Mouse (Mus musculus) heart, embryonic 14.5 days (tissue): ENCODE results near the gene Kcna1. TPM values are rescaled to one million over a fixed set of nuclear protein-coding genes. Genes with fewer than 3 reads are reported as not detected.

ENCODE experiments used
- ATAC-seq: fragments of 200-750 bp; cut with Nextera tagmentation; 2 replicates; pipeline ENCODE4 v1.8.0; 2017; ENCODE audit warnings: low read depth, moderate TSS enrichment; ENCODE audit not compliant: insufficient number of reproducible peaks, insufficient read depth, low FRiP score
- H3K27ac ChIP-seq, 2 experiments: fragments of 200-500 bp in 1 of 2; fragments of 300-500 bp in 1 of 2; sonication (generic) in 1 of 2; replicated peaks in 1 of 2; 2 replicates each; pipeline ENCODE4 v1.5.1; 2012 to 2014; ENCODE audit warnings: low read depth in 2 of 2, low read length in 2 of 2, control low read depth in 1 of 2, mild to moderate bottlenecking in 1 of 2, mixed read lengths in 1 of 2; ENCODE audit not compliant: control insufficient read depth in 1 of 2, insufficient read depth in 1 of 2
- H3K27me3 ChIP-seq: fragments of 300-500 bp; sonication (generic); 2 replicates; pipeline ENCODE4 v1.6.1; 2014; ENCODE audit warnings: mild to moderate bottlenecking, low read length, control low read depth; ENCODE audit not compliant: control insufficient read depth, insufficient read depth
- H3K36me3 ChIP-seq: fragments of 300-500 bp; sonication (generic); 2 replicates; pipeline ENCODE4 v1.6.1; 2014; ENCODE audit warnings: mild to moderate bottlenecking, control low read depth, low read length, mixed read lengths; ENCODE audit not compliant: control insufficient read depth, insufficient read depth
- H3K4me1 ChIP-seq, 2 experiments: fragments of 200-500 bp in 1 of 2; fragments of 300-500 bp in 1 of 2; sonication (generic) in 1 of 2; 2 replicates each; pipeline ENCODE4 v1.6.1; 2012 to 2014; ENCODE audit warnings: low read length in 2 of 2, control low read depth in 1 of 2, mixed read lengths in 1 of 2; ENCODE audit not compliant: control insufficient read depth in 2 of 2, insufficient read depth in 2 of 2
- H3K4me2 ChIP-seq: fragments of 300-500 bp; sonication (generic); 2 replicates; pipeline ENCODE4 v1.6.1; 2014; ENCODE audit warnings: mild to moderate bottlenecking, low read length
- H3K4me3 ChIP-seq, 2 experiments: fragments of 200-500 bp in 1 of 2; fragments of 300-500 bp in 1 of 2; sonication (generic) in 1 of 2; 2 replicates each; pipeline ENCODE4 v1.5.1; 2012 to 2014; ENCODE audit warnings: low read length in 2 of 2, mild to moderate bottlenecking in 2 of 2, control low read depth in 1 of 2, low read depth in 1 of 2, moderate library complexity in 1 of 2; ENCODE audit not compliant: control insufficient read depth in 1 of 2, insufficient read depth in 1 of 2
- H3K9ac ChIP-seq: fragments of 300-500 bp; sonication (generic); 2 replicates; pipeline ENCODE4 v1.6.1; 2014; ENCODE audit warnings: mild to moderate bottlenecking, low read length
- H3K9me3 ChIP-seq: fragments of 300-500 bp; sonication (generic); 2 replicates; pipeline ENCODE4 v1.6.1; 2016; ENCODE audit warnings: low read length, control low read depth; ENCODE audit not compliant: control insufficient read depth
- WGBS: fragments of 180-500 bp; shearing (Covaris S2); extraction: QIAGEN DNeasy Blood & Tissue Kit; methylation state at CpG from one replicate; pipeline ENCODE4 v1.1.7; 2014; 5-methylcytosine and 5-hydroxymethylcytosine counted together
- polyA plus RNA-seq: library from polyadenylated mRNA; unstranded; fragments of >200 nt; fragmentation: Nextera tagmentation; extraction: Ambion mirVana; gene quantifications from 2 replicates; pipeline ENCODE4 v1.2.1, GENCODE M21; 2014

The Kcna1 gene
- polyA plus RNA-seq, 1 experiment from 2014 or later: 0.09 TPM

- Histone ChIP-seq H3K9ac (no peak overlapping the region), H3K4me1 (0 out of 4 replicates have a peak, but pooled peaks cover 0 to 3% of the 10 kb centered on the region in 2 experiments), H3K36me3 (no peaks in the 10 kb centered on the region), H3K4me3 (no peak overlapping the region), H3K4me2 (no peak overlapping the region), H3K9me3 (no peaks in the 10 kb centered on the region), H3K27me3 (0 out of 2 replicates have a peak, but pooled peaks cover 5% of the 10 kb centered on the region), H3K27ac (no peak overlapping the region)
- ATAC-seq: no peak
- whole genome bisulfite sequencing: 41% methylated on average over 2 of the region's 2 CpGs
Observed at GRCm38 (mm10) chr6:126657646-126658394, 11.6 kb upstream of the Kcna1 start.

GRCm38 (mm10) chr6:126653561-126653960, 7.4 kb upstream of the Kcna1 start:
- no peaks in the 10 kb centered on the region for H3K9me3 ChIP-seq
- WGBS: 89% methylated on average over 7 of the region's 7 CpGs
- no peak overlapping the region for H3K9ac ChIP-seq
- no peak overlapping the region for H3K4me2 ChIP-seq
- ATAC-seq: no peak
- 0 out of 4 replicates have a peak, but pooled peaks cover 0 to 3% of the 10 kb centered on the region in 2 experiments for H3K4me1 ChIP-seq
- 0 out of 2 replicates have a peak, but pooled peaks cover 3% of the 10 kb centered on the region for H3K27me3 ChIP-seq
- H3K4me3 ChIP-seq: no peak overlapping the region
- no peak overlapping the region for H3K27ac ChIP-seq
- H3K36me3 ChIP-seq: no peaks in the 10 kb centered on the region

DNA sequence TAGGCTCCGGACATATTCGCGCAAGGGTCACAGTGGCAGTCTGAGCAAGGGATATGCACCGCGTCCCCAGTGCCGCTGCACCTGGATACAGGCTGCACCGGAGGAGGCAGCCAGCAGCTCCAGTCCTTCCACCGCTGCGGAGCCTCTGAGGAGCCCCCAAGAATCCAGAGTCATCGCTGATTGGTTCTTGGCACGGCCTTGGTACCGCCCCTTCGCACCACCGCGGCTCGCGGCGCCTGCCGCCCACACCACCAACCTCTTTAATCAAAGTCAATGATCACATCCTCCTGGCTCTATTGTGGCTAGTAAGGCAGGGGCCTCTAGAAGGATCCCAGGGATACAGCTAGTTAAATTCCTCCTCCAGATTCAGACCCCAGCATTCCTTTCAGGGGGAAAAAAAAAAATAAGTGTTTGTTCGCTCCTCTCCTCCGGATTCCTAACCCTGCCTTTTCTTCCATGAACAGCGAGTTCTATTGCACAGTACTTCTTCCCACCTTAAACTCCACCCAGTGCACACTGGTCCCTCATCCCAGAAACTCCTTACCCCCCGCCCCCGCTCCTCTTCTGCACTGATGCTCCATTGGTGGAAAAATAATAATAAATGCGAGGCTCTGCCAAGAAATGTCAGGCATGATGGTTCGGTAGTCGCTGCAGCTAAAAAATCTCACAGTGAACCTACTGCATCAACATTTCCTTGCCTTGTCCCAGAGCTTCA, 383 bp downstream of the Kcna1 start:
- H3K4me2 ChIP-seq: peak overlapping the region; percentile 94
- H3K27ac ChIP-seq: no peak overlapping the region
- no peaks in the 10 kb centered on the region for H3K36me3 ChIP-seq
- H3K9ac ChIP-seq: peak overlapping the region; percentile 6; the same call in 1 of the 2 replicates
- ATAC-seq: peak; percentile 31; the same call in 1 of the 2 replicates
- peaks cover 73% of the 10 kb centered on the region for H3K27me3 ChIP-seq
- H3K9me3 ChIP-seq: no peaks in the 10 kb centered on the region
- H3K4me3 ChIP-seq: peak overlapping the region; percentile 44 to 48
- 2% methylated on average over 27 of the region's 27 CpGs for WGBS
- peaks cover 8 to 30% of the 10 kb centered on the region in 2 experiments for H3K4me1 ChIP-seq

DNA sequence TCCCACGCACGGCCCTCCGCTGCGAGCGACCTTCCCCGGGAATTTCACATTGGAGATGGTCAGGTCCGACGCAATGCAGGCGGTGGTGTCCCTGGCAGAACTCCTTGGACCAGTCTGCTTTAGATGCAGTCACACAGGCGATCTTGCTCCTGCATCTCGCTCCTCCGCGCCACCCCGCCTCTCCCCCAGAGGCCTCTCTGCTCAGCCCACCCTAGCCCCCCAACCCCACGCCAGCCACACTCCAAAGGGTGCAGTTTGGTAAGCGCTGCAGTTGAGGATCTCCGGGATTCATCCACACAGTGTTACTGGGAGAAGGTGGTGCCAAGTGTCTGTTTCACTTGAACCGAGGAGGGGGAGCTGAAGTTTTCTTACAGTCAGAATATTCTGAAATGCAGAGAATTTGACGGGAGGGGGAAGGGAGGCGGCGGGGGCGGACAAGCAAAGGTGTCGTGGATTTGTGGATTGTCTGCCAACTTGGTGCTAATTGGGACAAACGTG, 1.1 kb downstream of the Kcna1 start:
- no peak; the same call in 1 of the 2 replicates for ATAC-seq
- Histone ChIP-seq H3K36me3 (no peaks in the 10 kb centered on the region), H3K27me3 (peaks cover 78% of the 10 kb centered on the region), H3K4me2 (peak overlapping the region; percentile 94), H3K27ac (no peak overlapping the region), H3K9me3 (no peaks in the 10 kb centered on the region), H3K4me3 (peak overlapping the region; percentile 44 to 48), H3K4me1 (peaks cover 8 to 30% of the 10 kb centered on the region in 2 experiments), H3K9ac (0 out of 2 replicates have a peak overlapping the region, but pooled peaks have one; percentile 3)
- 2% methylated on average over 23 of the region's 24 CpGs for WGBS

DNA sequence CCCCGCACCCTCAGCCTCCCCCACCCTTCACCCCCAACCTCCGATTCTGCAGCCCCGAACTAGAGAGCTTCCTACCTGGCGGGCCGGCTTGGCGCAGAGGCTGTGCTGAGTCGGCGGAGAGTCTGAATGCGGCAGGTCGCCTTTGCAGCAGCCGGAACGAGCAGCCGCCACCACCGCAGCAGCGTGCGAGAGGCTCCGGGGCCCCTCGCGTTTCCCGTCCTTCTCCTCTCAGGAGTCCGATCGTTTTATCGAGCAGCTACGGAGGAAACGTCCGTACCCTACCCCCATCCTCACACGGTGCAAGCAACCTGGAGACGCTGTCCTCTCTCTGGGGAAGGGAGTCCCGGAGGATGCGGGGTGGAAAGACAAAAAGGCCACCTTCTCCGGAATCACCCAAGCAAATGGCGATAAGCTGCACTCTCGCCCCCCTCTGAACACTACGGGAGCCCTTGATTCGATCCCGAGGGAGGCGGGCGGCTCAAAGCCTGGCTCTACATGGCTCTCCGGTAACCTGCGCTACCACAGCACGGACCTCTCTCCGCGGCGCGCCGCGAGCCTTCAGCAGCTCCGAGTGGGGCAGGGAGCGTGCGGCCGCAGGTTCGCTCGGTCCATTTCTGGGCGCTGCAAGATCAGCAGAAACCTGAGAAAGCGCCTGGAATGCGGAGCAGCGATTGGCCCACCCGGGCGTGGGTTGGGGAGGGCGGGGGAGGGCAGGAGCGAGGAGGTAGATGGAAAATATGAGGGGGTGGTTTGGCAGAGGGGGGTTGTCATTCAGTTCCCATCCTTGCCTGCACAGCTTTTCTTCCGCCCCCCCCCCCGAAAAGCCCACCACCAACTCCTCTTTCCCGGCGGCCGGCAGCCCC, 1.8 kb downstream of the Kcna1 start:
- Histone ChIP-seq H3K9ac (peak overlapping the region; percentile 56), H3K36me3 (no peaks in the 10 kb centered on the region), H3K4me3 (peak overlapping the region; percentile 44 to 48), H3K27ac (no peak overlapping the region), H3K27me3 (peaks cover 85% of the 10 kb centered on the region), H3K4me1 (peaks cover 8 to 30% of the 10 kb centered on the region in 2 experiments), H3K9me3 (no peaks in the 10 kb centered on the region), H3K4me2 (peak overlapping the region; percentile 94)
- under 1% methylated on average over 62 of the region's 66 CpGs for WGBS
- no peak for ATAC-seq

DNA sequence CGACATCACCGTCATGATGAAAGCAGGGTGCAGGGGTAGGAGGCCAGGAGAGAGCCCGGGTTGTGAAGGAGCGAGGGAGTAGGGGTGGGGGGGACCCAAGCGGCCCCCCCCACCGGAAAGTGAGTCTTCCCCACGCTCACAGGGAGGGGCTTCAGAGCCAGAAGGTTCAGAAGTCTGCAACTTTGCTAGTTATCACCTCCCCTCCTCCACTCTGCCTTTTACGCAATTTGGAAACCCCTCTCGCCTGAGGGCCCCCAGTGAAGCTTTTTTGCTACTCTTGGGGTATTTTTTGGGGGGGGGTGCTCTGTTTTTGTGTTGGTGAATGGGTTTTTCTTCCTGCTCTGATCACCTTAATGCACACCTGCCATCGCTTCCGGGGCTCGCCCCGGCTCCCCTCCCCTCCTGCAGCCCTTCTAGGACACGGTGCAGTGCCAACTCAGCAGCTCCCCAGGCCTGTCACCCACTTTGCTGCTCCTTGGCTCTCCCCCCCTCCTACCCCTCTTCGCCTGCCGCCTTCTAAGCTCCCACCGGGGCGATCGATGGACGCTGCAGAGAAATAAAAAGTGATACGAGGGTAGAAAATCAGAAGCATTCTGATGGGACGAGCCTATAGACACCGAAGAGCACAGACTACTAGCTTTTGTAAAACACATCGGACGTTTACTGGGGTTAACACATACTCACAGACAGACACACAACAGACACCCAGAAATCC, 2.7 kb downstream of the Kcna1 start:
- Histone ChIP-seq H3K4me2 (peak overlapping the region; percentile 94), H3K4me3 (peak overlapping the region; percentile 44 to 48), H3K9ac (no peak overlapping the region; the same call in 1 of the 2 replicates), H3K9me3 (no peaks in the 10 kb centered on the region), H3K27me3 (peaks cover 94% of the 10 kb centered on the region), H3K36me3 (no peaks in the 10 kb centered on the region), H3K4me1 (peaks cover 8 to 30% of the 10 kb centered on the region in 2 experiments), H3K27ac (no peak overlapping the region)
- 2% methylated on average over 25 of the region's 25 CpGs for WGBS
- no peak for ATAC-seq
